Mouse (Mus musculus): ENCODE measurements around the gene Psme3.

GRCm38 (mm10) chr11:101351100-101351720, 35.2 kb downstream of the Psme3 start:
- TF ChIP-seq CTCF (IDR thresholded peaks at IDR 0.05; ENCODE audit: borderline replicate concordance, extremely low read depth, insufficient read depth, insufficient read length), result no peak
- TF ChIP-seq POLR2A (IDR thresholded peaks at IDR 0.05; ENCODE audit: borderline replicate concordance, extremely low read depth, insufficient read depth, insufficient read length, poor library complexity, severe bottlenecking), result no peak
